Mouse (Mus musculus): ENCODE data around the gene Morc3.

DNA sequence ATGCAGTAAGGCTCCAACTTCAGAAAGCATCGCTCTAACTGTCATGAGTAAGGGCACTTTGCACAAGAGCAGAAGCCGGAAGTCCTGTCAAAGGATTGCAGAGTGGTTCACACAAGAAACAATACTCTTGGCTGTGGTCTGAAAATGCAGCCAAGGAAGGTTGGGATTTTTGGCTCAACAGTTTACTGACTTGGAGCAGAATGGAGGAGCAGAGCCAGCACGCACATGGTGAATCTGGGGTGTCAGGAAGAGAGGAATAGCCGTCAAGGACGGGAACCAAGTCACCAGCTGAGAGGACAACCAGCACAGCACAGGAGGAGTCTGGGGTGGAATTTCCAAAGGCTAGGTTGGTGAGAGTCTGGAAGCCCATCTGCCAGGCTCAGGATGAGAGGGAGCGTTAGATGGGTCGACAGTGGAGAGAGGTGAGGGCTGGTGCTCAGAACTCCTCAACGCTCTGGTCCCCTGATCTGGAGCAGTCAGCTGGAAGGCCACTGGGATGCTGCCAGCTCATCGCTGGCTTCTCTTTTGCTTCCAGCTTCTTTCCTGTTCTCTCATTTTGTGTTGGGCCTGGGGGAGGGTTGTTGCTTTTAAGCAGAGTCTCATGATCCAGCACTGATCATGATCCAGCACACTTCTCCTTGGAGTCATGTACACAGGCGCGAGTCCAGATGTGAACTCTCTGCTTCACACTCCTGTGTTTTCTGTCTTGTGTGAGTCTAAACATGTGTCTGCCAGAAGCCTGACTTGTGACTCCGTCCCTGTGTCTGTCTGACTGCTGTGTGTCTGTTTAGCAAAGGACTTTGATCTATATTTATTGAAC is 34.7 kb upstream of the Morc3 start:
- no peak for TF ChIP-seq CTCF (IDR thresholded peaks at IDR 0.05; ENCODE audit: insufficient read depth, low read length)
- no peak for TF ChIP-seq POLR2A (IDR thresholded peaks at IDR 0.05; ENCODE audit: borderline replicate concordance, extremely low read depth, low read depth, low read length)

Data from lung, adult 2 months (tissue).